Mouse (Mus musculus) c-Kit-negative CD71-positive TER-119-positive erythroid progenitor cells, embryonic 14.5 days (primary cell): ENCODE results near the gene Cdh5.

Experiments
- DNase-seq: peaks from one replicate; pipeline ENCODE4 v3.0.0-alpha.2; 2013; ENCODE audit warnings: low read depth, low spot score

The Cdh5 gene

GRCm38 (mm10) chr8:104188459-104188858, 87.0 kb downstream of the Cdh5 start:
- no peak for DNase-seq

- DNase-seq, result no peak
These were observed 89.5 kb downstream of the Cdh5 start for GRCm38 (mm10) chr8:104190777-104191468.

GRCm38 (mm10) chr8:104191496-104191895, 90.1 kb downstream of the Cdh5 start:
- DNase-seq, result no peak
